Mouse (Mus musculus) neural tube, embryonic 14.5 days (tissue): Measurements from ENCODE around the gene Pcsk6. TPM values are rescaled to one million over a fixed set of nuclear protein-coding genes. Genes with fewer than 3 reads are reported as not detected.

Source experiments
- ATAC-seq: fragments of 200-750 bp; cut with Nextera tagmentation; 2 replicates; pipeline ENCODE4 v1.8.0; 2017; ENCODE audit warnings: low read depth, mild to moderate bottlenecking, moderate TSS enrichment, moderate library complexity
- H3K27ac ChIP-seq: fragments of 300-500 bp; sonication (generic); 2 replicates; pipeline ENCODE4 v1.5.1; 2014; ENCODE audit warnings: low read depth, mild to moderate bottlenecking, control low read depth, low read length, moderate library complexity, mixed read lengths
- H3K27me3 ChIP-seq: fragments of 300-500 bp; sonication (generic); 2 replicates; pipeline ENCODE4 v1.6.1; 2014; ENCODE audit warnings: low read length; ENCODE audit not compliant: control insufficient read depth, insufficient read depth
- H3K36me3 ChIP-seq: fragments of 300-500 bp; sonication (generic); 2 replicates; pipeline ENCODE4 v1.6.1; 2014; ENCODE audit warnings: low read length, mixed read lengths; ENCODE audit not compliant: control insufficient read depth, insufficient read depth
- H3K4me1 ChIP-seq: fragments of 300-500 bp; sonication (generic); 2 replicates; pipeline ENCODE4 v1.6.1; 2014; ENCODE audit warnings: low read length; ENCODE audit not compliant: control insufficient read depth, insufficient read depth
- H3K4me2 ChIP-seq: fragments of 300-500 bp; sonication (generic); 2 replicates; pipeline ENCODE4 v1.6.1; 2014; ENCODE audit warnings: mild to moderate bottlenecking, low read depth, low read length, control low read depth
- H3K4me3 ChIP-seq: fragments of 300-500 bp; sonication (generic); 2 replicates; pipeline ENCODE4 v1.5.1; 2014; ENCODE audit warnings: low read depth, low read length, control low read depth, mixed read lengths
- H3K9ac ChIP-seq: fragments of 300-500 bp; sonication (generic); replicated peaks from 2 replicates; pipeline ENCODE4 v1.6.1; 2014; ENCODE audit warnings: low read depth, mild to moderate bottlenecking, control low read depth, low read length, mixed read lengths
- H3K9me3 ChIP-seq: fragments of 300-500 bp; sonication (generic); 2 replicates; pipeline ENCODE4 v1.6.1; 2016; ENCODE audit warnings: low read length; ENCODE audit not compliant: control insufficient read depth
- WGBS: fragments of 180-500 bp; shearing (Covaris S2); extraction: QIAGEN DNeasy Blood & Tissue Kit; methylation state at CpG from one replicate; pipeline ENCODE4 v1.1.7; 2014; 5-methylcytosine and 5-hydroxymethylcytosine counted together
- polyA plus RNA-seq: library from polyadenylated mRNA; unstranded; fragments of >200 nt; fragmentation: Nextera tagmentation; extraction: Ambion mirVana; gene quantifications from 2 replicates; pipeline ENCODE4 v1.2.1, GENCODE M21; 2014

Pcsk6 gene
- polyA plus RNA-seq, 1 experiment from 2014 or later = 2.6 TPM

DNA sequence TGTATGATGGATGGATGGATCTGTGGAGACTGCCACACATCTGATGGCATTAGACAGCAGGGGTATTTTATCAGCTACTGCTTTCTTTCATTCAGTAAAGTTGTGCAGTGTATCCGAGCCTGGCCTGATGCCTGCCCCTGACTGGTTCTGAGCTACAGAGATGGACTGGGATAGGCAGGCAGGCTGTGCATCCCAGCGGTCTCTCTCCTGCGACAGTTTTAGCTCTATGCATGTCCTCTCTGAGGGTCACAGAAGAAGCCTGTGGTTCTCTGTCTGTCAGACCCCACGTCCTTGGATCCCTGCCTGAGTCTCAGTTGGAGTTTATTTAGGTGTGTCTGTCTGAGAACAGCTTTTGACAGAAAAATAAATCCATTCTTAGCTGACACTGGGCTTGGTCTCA lies 16.7 kb downstream of the Pcsk6 start:
- Histone ChIP-seq H3K4me3 (no peak overlapping the region), H3K9me3 (no peaks in the 10 kb centered on the region), H3K27ac (no peak overlapping the region), H3K9ac (no peak overlapping the region), H3K4me1 (no peaks in the 10 kb centered on the region), H3K4me2 (no peak overlapping the region), H3K36me3 (no peaks in the 10 kb centered on the region), H3K27me3 (no peaks in the 10 kb centered on the region)
- 74% methylated on average over 4 of the region's 4 CpGs for WGBS
- ATAC-seq = no peak

DNA sequence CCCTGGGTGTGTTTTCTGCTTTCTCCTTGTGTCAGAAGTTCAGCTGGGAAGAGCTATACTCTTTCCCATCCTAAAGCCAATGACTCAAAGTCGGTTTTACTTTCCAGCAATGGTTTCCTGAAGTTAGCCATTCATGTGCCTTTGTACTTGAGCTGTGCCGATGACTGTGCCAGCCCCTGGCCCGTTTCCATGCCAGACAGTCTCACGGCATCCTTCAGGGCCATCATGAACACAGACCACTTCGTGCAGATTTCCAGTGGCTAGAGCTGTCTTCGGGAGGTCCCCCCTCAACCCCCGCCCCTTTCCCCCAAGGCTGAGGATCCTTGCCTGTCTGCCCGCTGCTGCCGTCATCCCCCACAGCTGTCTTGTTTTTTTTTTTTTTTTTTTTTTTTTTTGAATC lies 17.8 kb downstream of the Pcsk6 start:
- Histone ChIP-seq H3K9me3 (no peaks in the 10 kb centered on the region), H3K9ac (no peak overlapping the region), H3K4me2 (no peak overlapping the region), H3K27ac (no peak overlapping the region), H3K4me3 (no peak overlapping the region), H3K36me3 (no peaks in the 10 kb centered on the region), H3K4me1 (no peaks in the 10 kb centered on the region), H3K27me3 (no peaks in the 10 kb centered on the region)
- no peak for ATAC-seq
- 64% methylated on average over 9 of the region's 9 CpGs for WGBS

- no peaks in the 10 kb centered on the region for H3K4me1 ChIP-seq
- no peak overlapping the region for H3K4me2 ChIP-seq
- WGBS = 80% methylated on average over 5 of the region's 5 CpGs
- no peaks in the 10 kb centered on the region for H3K27me3 ChIP-seq
- H3K9me3 ChIP-seq = no peaks in the 10 kb centered on the region
- no peaks in the 10 kb centered on the region for H3K36me3 ChIP-seq
- H3K9ac ChIP-seq = no peak overlapping the region
- no peak for ATAC-seq
- no peak overlapping the region for H3K27ac ChIP-seq
- no peak overlapping the region for H3K4me3 ChIP-seq
Observed at GRCm38 (mm10) chr7:65880666-65881289, 19.2 kb downstream of the Pcsk6 start.

DNA sequence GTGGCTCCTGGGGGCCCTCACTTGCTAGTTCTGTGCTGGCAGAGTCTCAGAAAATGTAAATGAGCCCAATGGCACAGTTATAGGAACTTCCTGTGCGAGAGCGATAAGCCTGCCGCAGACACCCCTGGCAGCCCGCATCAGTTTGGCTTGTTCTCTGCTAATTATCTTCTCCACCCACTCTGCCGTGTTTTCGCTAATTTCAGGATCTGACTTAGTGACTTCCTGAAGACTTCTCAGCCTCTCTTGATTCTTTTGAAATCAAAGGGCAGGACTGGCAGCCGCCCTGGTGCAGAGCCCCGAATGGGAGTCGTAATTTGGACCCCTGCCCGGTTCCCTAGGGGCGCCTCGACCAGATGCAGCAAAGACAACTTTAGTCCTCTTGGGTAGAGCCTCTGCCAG lies 19.8 kb downstream of the Pcsk6 start:
- H3K4me1 ChIP-seq = no peaks in the 10 kb centered on the region
- WGBS = 24% methylated on average over 12 of the region's 12 CpGs
- H3K4me2 ChIP-seq = no peak overlapping the region; the same call in 1 of the 2 replicates
- no peak for ATAC-seq
- no peaks in the 10 kb centered on the region for H3K36me3 ChIP-seq
- H3K4me3 ChIP-seq = no peak overlapping the region
- no peaks in the 10 kb centered on the region for H3K9me3 ChIP-seq
- no peaks in the 10 kb centered on the region for H3K27me3 ChIP-seq
- no peak overlapping the region for H3K27ac ChIP-seq
- no peak overlapping the region for H3K9ac ChIP-seq

DNA sequence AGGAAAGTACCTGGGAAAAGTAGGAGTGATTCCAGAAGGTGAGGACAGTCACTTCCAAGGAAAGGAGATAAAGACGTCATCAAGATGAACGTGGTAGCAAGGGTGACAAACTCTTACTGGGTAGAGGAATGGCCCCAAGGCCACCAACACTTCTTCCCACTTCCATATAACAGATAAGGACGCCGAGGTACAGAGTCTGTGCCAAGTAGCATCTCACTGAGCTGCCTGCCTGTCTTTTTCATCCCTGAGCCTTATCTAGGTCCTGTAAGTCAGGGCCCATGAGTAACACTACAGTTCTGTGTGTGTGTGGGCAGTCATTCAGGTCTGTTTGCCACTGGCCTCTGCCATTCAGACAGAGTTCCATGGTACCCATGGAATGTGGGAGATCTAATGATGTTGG lies 23.4 kb downstream of the Pcsk6 start:
- H3K9ac ChIP-seq = no peak overlapping the region
- H3K4me1 ChIP-seq = no peaks in the 10 kb centered on the region
- H3K4me2 ChIP-seq = no peak overlapping the region
- H3K27ac ChIP-seq = no peak overlapping the region
- no peaks in the 10 kb centered on the region for H3K27me3 ChIP-seq
- H3K36me3 ChIP-seq = no peaks in the 10 kb centered on the region
- WGBS = 89% methylated on average over 4 of the region's 4 CpGs
- H3K9me3 ChIP-seq = no peaks in the 10 kb centered on the region
- ATAC-seq = no peak
- H3K4me3 ChIP-seq = no peak overlapping the region

DNA sequence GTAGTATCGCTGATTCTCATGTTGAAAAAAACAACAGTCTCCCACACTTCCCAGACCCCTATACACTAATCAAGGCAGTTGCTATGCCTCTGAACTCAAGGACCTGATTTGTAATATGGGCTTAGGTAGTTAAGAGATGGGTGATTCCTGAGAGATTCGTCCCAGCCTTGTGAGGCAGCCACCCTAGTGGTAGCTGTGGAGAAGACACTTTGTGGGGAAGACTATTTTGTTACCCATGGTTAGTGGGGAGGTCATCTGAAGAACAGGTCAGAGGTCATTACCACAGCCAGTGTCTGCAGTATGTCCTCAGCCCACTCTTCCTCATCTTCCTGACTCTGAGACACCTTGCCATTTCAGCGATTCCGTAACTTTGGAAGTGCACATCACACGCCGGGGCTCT lies 24.3 kb downstream of the Pcsk6 start:
- ATAC-seq = no peak
- H3K9me3 ChIP-seq = no peaks in the 10 kb centered on the region
- no peak overlapping the region for H3K4me3 ChIP-seq
- no peaks in the 10 kb centered on the region for H3K27me3 ChIP-seq
- no peak overlapping the region for H3K9ac ChIP-seq
- WGBS = 97% methylated on average over 6 of the region's 6 CpGs
- H3K36me3 ChIP-seq = no peaks in the 10 kb centered on the region
- no peaks in the 10 kb centered on the region for H3K4me1 ChIP-seq
- no peak overlapping the region for H3K4me2 ChIP-seq
- no peak overlapping the region for H3K27ac ChIP-seq

DNA sequence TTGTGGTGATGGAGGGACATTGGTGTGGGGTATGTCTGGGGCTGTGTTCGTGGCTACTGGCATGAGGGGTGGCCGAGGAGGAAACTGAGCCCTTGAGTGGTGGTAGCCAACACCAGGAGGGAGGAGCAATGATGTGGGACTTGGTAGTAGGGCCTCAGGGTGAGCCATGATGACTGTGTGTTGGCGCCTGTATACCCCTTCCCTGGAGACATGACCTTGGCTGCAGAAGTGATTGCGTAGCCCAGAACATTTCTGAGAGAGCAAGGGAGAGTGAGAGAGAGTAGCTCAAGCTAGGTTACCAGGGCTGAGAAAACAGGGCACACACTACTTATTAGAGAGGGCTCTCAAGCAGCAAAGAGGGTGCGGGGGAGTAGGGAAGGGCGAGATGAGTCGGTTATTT lies 30.3 kb downstream of the Pcsk6 start:
- Histone ChIP-seq H3K9ac (no peak overlapping the region), H3K36me3 (no peaks in the 10 kb centered on the region), H3K4me3 (no peak overlapping the region), H3K27ac (no peak overlapping the region), H3K27me3 (no peaks in the 10 kb centered on the region), H3K9me3 (no peaks in the 10 kb centered on the region), H3K4me1 (no peaks in the 10 kb centered on the region), H3K4me2 (no peak overlapping the region)
- no peak for ATAC-seq
- 89% methylated on average over 7 of the region's 7 CpGs for WGBS

DNA sequence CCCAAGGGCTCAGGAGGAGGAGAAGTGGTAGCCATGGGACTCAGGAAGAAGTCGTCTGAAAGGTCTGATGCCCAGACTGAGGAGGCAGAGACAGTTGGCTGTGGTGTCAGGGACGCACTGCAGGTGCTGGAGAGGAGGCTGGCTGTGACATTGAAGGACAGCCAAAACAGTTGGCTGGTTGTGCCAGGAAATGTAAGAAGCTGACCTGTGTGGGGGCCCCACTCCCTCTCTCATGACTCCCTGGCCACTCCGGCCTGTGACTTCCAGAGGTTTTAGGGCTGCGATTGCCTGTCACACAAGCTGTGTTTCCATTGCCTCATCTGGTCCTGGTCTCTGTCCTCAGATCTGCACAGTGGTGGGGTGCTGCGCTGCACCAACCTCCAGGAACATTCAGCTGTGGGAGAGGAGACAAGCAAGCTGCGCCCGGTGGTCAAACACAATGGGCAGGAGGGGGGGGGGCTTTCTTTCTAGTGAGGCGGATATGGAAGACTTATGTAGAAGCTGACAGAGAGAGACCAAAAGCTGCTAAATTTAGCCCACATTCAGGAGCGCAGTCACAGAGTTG lies 30.8 kb downstream of the Pcsk6 start:
- Histone ChIP-seq H3K4me2 (no peak overlapping the region), H3K4me1 (no peaks in the 10 kb centered on the region), H3K27me3 (no peaks in the 10 kb centered on the region), H3K9me3 (no peaks in the 10 kb centered on the region), H3K9ac (no peak overlapping the region), H3K36me3 (no peaks in the 10 kb centered on the region), H3K4me3 (no peak overlapping the region), H3K27ac (no peak overlapping the region)
- no peak for ATAC-seq
- WGBS = 68% methylated on average over 9 of the region's 9 CpGs

GRCm38 (mm10) chr7:65893546-65893945 lies 32.0 kb downstream of the Pcsk6 start:
- Histone ChIP-seq H3K27me3 (no peaks in the 10 kb centered on the region), H3K4me1 (no peaks in the 10 kb centered on the region), H3K4me3 (no peak overlapping the region), H3K27ac (no peak overlapping the region), H3K4me2 (no peak overlapping the region), H3K9me3 (no peaks in the 10 kb centered on the region), H3K36me3 (no peaks in the 10 kb centered on the region), H3K9ac (no peak overlapping the region)
- no peak for ATAC-seq
- WGBS = 89% methylated on average over 10 of the region's 10 CpGs
